Mouse (Mus musculus): ENCODE measurements around the gene Klf7.

Gene Klf7

DNA sequence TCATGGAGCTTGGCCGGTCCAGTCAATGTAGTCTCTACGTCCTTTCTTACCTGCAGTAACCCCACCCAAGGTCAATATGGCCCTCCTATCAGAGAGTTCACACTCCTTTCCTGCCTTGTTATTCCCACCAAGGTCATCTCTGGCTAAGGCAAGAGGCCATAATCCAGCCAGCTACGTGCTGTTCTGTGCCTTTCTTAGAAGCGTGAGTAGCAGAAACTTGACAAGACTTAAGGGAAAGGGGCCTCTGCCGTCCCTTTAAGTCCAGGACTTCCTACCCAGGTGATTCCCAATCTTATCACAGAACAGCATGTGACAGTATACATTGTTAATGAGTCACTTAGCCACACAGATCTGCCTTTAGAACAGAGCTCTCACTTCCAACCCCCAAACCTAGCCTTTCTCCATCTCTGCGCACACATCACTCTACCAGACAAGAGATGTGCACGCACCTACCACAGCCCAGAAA, 16.9 kb downstream of the Klf7 start:
- DNase-seq (ENCODE audit: low read depth, low spot score): no peak

DNA sequence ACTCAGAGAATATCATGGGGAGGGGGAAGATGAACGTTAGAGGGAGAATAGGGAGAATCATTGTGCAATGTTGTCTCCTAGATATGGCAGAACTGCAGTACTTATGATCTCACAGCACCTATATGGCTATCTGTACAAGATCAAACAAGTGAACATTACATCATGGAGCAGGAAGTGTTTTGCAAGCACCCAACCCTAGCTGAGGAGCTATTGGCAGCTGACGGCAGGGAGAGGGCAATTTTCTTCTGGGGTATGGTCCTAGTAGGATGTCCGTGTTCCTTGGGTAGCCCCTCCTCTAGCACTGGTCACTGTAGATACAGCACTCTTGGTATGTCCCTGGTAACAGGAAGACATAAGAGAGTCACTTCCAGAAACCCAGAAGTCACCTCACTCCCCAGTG, 17.4 kb downstream of the Klf7 start:
- DNase-seq (ENCODE audit: low read depth, low spot score): no peak

DNA sequence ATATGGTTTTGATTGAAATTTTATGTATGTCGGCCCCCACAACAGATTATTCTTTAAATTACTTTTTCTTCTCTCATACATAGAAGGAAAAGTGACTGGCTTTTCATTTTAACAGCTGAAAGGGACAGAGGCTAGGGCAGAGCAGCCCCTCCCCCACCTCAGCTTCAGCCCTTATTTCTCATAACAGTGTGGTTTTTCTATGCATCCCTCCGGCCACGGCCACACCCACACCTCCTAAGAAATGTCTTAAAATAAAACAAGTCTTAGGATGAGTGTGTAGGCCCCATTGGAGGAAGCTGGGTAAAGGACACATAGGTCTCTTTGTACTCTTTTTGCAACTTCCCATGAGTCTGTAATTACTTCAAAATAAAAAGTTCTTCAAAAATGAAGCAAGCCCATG, 20.8 kb downstream of the Klf7 start:
- DNase-seq (ENCODE audit: low read depth, low spot score): no peak

DNA sequence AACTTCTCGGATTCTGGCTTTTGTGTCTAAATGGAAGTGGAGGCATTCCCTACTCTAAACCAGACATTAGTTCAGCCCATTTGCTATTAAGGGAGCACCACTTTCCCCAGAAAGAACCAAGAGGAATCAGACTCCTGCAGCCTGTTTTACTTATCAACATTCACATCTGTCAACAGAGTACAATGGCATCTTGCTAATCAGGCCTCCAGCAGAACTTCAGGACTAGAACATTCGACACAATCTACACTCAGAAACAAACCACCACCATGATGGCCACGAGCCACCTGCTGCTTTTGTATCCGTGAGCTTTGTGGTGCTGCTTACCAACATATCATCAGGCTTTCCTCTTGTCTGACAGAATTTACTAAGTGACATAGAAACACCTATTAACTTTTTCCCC, 23.3 kb downstream of the Klf7 start:
- DNase-seq (ENCODE audit: low read depth, low spot score): no peak

DNA sequence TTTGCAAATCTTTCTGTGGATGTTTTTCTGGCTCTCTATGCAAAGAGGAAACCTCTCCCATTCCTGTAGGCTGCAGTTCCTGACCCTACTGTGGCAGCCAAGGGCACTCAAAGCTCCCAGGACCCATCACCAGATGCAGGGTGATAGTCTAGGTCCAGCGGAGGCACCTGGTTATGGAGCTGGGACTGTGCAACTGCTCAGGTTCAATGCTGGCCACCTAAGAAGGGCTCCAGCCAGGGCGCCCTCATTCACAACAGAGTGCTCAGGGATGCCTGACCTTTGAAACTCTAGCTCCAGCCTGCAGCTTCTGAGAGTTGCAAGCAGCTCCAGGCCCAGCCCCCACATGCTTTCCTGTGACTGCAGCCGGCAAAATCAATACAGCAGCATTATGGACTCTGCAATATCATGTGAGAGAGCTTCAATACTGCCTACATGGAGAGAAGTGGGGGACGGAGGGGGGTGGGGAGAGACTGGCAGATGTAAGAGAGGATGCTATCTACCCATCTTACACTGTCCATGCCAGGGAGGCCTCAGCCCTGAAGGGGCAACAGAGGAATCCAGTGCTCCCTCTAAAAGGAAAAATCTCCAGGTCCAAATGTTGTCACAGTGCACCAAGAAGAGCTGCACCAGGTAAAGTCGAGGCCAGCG, 24.3 kb downstream of the Klf7 start:
- no peak for DNase-seq (ENCODE audit: low read depth, low spot score)

DNA sequence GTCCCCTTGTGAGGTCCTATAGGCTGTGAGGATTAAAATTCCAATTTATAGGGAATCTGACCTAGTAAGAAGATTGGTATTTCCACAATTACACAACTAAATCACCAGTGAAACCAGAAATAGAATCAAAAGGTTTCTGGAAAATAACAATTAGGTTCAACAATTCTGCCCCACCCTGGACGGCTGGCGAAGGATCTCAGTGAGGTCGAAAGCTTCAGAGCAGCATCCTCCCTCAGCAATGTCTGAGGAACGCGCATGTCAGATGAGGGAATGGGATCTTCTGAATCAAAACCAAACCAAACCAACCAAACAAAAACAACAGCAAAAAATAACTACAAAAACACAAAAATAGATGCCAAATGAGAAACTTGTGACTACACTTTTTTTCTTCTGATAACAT, 29.1 kb downstream of the Klf7 start:
- DNase-seq (ENCODE audit: low read depth, low spot score): no peak

DNA sequence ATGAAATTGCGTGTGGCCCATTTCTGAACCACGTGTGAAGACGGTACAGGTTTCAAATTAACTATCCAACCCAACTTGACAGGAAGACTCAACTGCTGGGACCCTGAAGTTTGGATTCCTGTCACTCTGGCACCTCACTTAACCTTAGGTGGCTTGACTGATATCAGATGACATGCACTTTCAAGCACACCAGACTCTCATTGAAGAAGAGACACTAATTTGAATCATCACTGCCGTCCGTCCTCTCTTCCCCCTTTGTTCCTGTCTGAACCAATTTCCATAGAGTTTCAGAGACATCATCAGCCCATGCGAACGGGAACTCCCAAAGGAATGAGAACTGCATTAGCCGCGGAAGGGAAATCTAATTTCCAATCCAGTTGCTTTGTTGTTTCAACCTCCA, 30.5 kb downstream of the Klf7 start:
- DNase-seq (ENCODE audit: low read depth, low spot score): no peak

DNA sequence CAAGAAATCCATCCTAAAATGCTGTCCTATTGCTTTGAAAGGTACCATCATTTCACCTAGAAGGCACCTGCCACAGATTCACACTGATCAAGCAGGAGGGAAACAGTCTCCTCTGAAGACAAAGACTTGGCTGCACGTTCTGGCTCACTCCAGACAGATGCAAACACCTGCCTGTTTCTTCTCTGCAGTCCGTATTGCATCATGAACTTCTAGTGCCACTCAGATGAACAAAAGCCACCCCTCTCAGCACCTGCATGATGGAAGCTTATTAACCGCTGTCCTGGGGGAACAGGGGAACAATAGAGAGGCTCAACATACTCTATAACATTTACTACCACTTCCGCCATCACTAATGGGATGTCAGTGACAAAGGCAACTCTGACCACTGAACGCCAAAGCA, 31.5 kb downstream of the Klf7 start:
- no peak for DNase-seq (ENCODE audit: low read depth, low spot score)

DNA sequence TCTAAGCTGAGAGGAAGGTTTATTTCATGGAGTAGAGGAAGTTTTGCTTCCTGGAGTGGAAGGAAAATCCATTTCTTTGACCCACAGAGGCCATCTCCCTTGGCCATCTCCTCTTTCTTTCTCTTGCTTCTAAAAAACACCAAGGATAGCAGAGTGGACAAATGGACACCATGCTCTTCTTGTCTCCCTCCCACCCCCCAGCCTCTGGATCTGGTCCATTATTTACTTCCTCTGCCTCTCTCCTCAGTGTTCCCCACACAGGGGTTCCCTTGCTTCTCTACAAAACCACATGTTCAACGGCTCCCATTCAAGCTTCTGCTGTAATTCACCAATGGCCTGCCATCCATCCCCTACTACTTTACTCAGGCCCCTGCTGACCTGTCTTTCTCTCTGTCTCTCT, 32.4 kb downstream of the Klf7 start:
- DNase-seq (ENCODE audit: low read depth, low spot score): no peak

DNA sequence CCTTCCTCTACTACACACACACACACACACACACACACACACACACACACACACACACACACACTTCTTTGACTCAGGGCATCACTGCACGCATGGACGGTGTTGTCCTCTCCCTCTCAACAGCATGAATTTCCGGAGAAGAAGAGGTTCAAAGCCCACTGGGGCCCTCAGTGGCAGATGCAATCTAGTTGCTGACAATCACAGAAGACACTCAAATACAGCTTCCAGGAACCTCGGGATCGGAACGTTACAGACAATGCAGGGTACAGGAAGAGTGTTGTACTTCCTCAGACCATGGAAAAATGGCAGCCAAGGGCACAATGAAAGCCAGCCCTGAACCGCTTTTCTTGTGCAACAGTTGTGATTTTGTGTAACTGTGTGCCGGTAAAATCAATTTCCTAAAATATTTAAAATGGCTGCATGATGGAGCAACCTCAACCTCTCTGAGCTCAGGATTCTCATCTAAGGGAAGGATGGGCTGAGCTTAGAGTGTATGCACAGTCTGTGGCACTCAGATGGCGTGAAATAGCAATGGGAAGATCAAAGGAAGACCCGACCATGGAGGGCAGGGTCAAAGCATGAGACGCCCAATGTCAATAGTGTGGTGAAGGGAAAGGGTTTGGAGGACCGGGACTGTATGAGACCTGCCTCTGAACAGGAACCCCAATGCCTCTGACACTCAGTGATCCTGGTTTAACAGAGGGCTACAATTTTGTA, 33.3 kb downstream of the Klf7 start:
- no peak for DNase-seq (ENCODE audit: low read depth, low spot score)

DNA sequence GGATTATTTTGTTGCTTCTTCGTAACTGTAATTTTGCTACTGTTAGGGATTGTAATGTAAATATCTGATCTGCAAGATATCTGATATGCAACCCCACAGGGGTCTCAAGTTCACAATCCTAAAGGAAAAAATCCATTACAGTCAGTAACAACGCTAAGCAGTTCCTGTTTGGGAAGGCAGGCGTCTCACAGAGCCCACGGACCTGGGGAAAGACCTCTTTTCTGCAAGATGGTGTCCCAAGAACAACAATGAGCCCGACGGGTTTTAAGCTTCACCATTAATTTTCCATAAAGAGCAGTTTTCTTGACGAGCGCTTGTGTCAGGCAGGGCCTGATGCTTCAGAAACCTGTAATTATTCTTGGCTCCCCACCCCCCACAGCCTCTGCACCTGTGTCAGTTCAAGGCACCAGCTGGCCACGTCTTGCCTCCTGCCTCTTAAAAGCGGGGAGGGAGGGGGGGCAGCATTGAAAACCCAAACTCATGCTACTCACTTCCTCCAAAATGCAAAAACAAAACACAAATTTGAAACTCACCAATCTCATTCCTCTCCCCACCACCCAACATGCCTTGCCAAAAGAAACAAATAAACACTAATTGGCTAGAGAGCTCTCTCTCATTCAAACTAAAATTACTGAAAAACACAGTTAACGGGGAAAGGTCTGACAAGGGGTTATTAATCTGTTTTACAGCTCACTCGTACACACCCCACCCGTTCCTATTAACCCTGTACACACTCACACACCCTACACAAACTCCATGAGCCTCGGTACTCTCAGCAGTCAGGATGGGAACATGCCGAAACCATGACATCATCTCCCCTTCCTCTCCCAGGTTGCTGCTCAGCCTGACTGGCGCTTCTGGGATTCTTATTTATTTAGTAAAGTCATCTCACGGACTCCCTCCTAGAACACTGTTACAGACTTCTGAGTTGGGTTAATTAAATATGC, 34.2 kb downstream of the Klf7 start:
- peak; percentile 61 for DNase-seq (ENCODE audit: low read depth, low spot score)

DNA sequence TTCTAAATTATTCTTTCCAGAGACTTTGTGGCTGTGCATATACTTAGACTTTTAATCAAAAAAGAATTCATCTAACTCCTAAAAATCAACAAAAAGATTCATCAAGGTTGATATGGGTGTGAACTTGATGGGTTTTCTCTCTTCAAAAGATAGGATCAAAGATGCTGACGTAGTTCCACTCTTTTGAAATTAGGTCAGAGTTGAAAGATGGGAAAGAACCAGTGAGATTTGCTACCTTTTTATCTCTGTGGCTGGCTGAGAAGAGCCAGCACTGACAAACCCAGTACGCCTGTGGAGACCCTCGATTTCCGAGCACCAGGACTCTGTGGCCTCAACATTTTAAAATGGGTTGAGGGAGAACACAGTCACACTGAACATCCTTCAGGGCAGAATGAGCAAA, 36.2 kb downstream of the Klf7 start:
- no peak for DNase-seq (ENCODE audit: low read depth, low spot score)

DNA sequence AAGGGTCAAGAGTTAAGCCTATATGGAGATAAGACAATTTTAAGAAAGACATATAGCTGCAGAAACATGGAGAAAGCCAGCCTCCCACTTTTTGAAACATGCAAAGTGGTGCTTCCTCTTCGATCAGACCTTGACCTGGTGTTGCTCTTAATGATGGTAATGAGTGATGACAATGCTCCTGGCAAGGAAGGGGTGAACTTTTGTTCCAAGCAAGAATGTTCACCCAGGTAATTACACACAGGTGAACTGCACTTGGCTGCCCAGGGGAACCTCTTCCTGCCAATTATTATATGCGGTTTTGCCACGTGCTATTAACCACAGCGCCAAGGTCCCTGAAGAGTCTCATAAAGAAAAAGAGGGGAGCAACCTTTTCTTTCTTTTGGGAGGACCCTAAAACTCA, 36.7 kb downstream of the Klf7 start:
- DNase-seq (ENCODE audit: low read depth, low spot score): no peak

DNA sequence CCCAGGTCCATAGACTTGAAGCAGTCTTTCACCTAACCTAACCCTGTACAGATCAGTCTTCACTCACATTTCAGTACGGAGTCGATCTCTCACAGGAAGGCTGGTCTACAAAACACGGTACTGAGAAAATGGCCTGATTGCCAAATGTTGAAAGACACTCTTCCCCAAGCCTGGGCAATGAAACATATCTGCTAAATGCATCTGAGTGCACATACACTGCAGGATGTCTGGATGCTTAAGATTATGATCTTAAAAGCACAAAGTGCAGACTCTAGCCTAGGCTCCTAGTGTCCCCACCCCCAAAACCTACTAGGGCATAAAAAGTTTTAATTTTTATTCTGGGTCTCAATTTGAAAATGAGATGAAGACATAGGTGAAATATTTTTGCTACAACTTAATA, 37.4 kb downstream of the Klf7 start:
- no peak for DNase-seq (ENCODE audit: low read depth, low spot score)

DNA sequence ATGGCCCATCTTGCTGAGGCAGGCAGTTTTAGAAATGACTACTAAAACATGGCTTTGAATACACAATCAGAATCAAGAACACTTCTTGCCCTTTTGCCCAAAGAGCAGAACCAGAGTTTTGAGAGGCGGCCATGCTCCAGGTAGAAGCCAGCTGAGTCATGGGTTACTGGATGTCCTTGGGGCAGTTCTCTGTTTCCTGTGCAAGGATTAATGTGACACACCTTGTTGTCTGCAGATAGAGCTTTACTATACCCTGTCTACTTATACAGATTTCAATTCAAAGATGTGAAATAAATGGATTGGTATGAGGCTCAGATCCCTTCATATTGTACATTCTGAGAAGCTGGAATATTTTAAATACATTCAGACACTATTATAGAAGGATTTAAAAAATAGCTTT, 40.3 kb downstream of the Klf7 start:
- no peak for DNase-seq (ENCODE audit: low read depth, low spot score)

DNA sequence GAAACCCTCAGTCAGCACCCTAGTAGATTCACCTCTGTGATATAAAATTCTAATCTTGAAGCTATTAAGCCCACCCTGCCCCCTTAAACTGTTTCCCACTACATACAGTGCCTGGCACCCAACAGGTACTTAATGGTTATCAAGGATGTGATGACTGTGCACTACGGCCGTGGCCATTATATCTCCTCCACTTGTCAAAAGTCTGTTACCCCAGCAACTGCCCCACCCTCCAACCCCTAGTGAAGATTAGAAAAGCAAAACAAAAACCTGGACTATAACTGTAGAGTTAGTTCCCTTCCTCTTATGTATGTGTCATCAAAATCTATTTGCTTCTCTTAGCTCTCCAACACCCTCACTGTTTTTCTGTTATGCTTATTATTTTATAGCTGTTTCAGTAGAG, 40.9 kb downstream of the Klf7 start:
- no peak for DNase-seq (ENCODE audit: low read depth, low spot score)

DNA sequence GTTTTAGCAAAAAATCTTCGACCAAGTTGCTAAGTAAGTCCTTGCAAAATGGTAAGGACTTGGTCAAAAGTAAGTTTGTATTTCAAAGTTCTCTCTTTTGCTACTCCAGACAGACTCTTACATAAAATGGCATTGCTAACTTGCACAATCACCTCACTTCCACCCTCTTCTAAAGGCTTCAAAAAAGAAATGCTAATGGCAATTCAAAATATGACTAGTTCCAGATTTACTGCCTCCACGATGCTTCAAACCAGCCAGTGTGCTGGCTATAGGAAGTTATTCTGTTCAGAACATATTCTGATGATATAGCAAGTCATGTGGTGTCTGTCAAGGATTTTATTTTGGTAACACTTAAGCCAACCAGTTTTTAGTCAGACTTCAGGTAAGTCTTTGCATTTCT, 41.8 kb downstream of the Klf7 start:
- no peak for DNase-seq (ENCODE audit: low read depth, low spot score)

DNA sequence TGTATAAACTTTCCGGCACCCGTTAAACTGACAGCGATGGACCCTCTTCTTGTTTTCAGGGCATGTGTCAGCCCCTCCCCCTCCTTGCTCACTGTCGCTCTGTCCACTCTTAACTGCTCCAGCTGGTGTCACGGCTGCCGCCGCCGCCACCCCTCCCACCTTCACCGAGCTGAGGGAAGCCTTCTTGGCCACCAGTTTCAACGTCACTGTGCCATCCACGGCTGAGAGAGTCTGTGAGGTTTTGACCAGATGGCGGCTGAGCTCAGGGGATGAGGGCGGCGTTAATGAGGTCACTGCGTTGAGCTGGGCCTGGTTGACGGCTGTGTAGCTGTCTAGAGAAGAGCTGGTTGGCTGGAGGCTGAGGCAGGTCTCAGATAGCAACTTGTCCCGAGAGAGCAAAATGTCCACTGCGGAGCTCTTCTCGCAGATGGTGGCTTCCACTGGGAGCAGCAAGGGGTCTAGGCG, 43.3 kb downstream of the Klf7 start:
- DNase-seq (ENCODE audit: low read depth, low spot score): peak; percentile 47

DNA sequence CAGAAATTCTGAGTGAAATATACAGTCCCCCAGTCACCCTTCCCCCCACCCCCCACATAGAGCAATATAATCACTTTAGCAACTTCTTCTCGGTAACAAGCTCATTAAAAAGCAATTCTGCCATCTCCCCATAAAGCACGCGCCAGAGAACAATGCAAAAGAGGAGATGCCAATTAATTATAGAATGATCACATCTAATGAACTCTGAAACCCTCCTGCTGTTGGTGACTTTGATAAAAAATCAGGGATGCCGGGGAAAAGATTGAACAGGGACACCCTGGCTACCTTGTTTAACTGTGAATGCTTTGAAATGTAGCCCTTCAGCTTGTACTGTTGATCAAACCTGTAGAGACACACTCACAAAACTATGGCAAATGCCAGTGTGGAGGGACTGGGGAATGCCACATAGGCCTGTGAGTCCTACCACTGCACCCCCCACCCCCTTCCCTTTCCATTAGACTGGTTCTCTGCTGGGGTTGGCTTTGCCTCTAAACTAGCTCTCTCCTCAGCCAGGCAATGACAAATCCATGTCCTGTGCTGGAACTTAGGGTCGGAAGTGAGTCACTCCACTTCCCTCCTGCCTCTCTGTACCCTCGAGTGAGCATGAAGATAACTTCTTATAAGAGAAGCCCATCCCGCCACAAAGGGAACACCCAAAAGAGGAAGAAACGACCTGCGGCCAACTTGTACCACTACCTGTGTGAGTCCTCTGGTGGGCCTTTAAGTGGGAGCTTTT, 43.9 kb downstream of the Klf7 start:
- no peak for DNase-seq (ENCODE audit: low read depth, low spot score)

DNA sequence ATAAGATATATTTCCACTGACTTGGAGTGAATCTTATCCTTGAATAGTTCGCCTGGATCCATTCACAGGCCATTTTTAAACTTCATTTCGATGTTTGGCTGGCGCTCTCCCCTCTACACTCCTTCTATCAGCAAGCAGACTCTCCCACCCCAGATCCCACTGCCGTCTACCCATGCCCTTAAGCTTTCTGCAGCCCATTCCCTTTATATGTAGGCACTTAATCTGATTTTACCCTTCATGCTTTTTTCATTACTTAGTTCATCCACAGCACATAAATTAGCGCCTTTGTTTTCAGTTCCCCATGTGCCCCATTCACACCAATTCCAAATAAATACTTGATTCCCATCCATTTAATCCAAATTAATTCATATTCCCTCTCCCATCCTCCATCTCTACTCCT, 48.0 kb downstream of the Klf7 start:
- no peak for DNase-seq (ENCODE audit: low read depth, low spot score)

DNA sequence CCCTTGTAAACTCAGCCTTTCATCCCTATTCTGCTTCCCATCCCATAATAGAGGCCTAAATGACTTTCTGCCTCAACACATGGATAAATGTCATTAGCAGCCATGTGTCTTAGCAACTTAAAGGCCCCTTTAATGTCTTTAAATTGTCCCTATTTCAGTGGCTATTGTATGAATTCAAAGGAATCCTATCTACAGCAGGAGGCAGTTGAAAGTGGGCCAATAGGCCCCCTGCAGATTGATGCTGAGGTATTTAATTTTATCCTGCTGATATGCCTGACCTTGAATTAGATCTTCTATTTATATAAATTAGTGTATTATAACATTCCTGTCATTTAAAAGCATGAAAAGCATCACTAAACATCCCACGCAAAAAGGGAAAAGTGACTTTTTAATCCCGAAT, 51.1 kb downstream of the Klf7 start:
- DNase-seq (ENCODE audit: low read depth, low spot score): no peak
